Mouse (Mus musculus): ENCODE data around the gene Slc24a3. TPM values are rescaled to one million over a fixed set of nuclear protein-coding genes. Genes with fewer than 3 reads are reported as not detected.

Gene Slc24a3
- 10.5 and 11.8 TPM in 2 replicates for polyA plus RNA-seq (2012; rRNA removed)

DNA sequence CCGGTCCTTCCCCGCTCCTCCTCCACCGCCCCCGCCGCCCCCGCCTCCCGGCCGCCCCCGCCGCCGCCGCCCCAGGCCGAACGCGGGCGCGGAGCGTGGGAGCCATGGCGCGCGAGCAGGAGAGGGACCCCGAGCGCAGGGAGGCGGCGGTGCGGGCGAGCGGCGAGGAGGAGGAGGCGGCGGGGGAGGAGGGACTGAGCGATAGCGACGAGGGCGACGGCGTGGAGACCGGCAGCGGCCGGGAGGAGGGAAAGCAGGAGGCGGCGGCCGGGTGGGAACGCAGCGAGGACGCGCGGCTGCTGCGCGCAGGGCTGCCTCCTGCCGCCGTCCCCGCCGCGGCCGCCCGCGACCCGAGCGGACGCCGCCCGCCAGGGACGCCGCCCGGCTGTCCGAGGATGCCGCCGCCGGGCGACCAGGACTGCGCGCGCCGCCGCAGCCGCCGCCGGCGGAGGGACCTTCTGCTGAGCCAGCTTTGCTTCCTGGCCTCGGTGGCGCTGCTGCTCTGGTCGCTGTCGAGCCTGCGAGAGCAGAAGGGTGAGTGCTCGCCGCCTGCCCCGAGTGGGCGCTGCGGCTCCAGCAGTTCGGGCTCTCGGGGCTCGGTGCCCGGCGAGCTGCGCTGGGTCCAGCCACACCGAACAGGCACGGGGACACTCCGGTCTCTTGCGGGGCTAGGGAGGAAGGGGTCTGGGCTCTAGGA, at the start of gene Slc24a3:
Gene Slc24a3 (plus strand): TSS at position 91 of the 697 bp plus-strand sequence.
- peak; percentile 69 for DNase-seq
- under 1% methylated on average over 43 of the region's 100 CpGs for WGBS
- TF ChIP-seq CTCF (IDR thresholded peaks at IDR 0.05; ENCODE audit: insufficient read depth, low read length) (peak; percentile 20), POLR2A (IDR thresholded peaks at IDR 0.05; ENCODE audit: borderline replicate concordance, extremely low read depth, low read depth, low read length) (no peak)
- H3K4me3 ChIP-seq (replicated peaks; ENCODE audit: extremely low read depth, low read depth, low read length), result peak within 1 kb of the TSS; percentile 73
- H3K4me1 ChIP-seq (ENCODE audit: control insufficient read depth, insufficient read depth, low read length), result peaks cover 2% of the 10 kb centered on the region; the same call in 1 of the 2 replicates

DNA sequence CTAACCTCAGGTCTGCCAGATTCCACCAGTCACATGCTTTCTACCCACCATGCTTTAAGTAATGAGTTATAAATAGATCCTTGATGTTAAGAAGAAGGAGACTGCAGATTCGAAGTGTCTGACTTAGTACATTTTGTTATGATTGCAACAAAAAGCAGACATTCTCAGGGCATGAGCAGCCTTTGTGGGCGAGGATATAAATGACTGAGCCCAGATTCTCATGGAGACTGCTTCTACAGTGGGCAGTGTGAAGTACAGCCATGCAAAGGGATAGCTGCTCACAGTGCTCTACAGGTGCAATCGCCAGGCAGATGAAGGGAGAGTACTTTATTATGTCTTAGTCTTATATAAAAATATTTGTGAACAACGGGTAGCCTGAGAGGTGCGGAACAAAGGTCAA, 49.8 kb upstream of the Slc24a3 start:
- no peaks in the 10 kb centered on the region for H3K4me1 ChIP-seq (ENCODE audit: control insufficient read depth, insufficient read depth, low read length)
- no peak for DNase-seq
- no peak overlapping the region for H3K4me3 ChIP-seq (replicated peaks; ENCODE audit: extremely low read depth, low read depth, low read length)
- 62% methylated on average over 5 of the region's 5 CpGs for WGBS
- TF ChIP-seq CTCF (IDR thresholded peaks at IDR 0.05; ENCODE audit: insufficient read depth, low read length), result no peak
- TF ChIP-seq POLR2A (IDR thresholded peaks at IDR 0.05; ENCODE audit: borderline replicate concordance, extremely low read depth, low read depth, low read length), result no peak

DNA sequence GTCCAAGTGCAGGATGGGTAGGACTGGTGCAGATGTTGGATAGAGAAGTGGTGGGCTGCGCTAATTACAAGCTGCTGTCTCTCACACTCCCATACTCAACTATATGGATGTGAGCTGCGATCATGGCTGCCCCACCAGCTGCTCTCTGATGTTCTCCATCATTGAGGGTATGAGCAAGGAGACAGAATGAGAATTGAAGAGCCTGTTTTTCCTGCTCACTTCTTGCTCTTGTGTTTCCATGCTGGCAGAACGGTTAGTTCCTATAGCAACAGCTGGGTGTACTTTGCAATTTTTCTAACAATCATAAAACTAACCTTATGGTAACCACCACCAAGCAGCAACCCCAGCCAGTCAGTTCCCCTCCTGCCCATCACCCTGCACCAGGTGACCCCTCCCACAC, 39.8 kb upstream of the Slc24a3 start:
- no peak for TF ChIP-seq POLR2A (IDR thresholded peaks at IDR 0.05; ENCODE audit: borderline replicate concordance, extremely low read depth, low read depth, low read length)
- 76% methylated on average over 3 of the region's 3 CpGs for WGBS
- H3K4me1 ChIP-seq (ENCODE audit: control insufficient read depth, insufficient read depth, low read length), result no peaks in the 10 kb centered on the region
- no peak overlapping the region for H3K4me3 ChIP-seq (replicated peaks; ENCODE audit: extremely low read depth, low read depth, low read length)
- no peak for DNase-seq

DNA sequence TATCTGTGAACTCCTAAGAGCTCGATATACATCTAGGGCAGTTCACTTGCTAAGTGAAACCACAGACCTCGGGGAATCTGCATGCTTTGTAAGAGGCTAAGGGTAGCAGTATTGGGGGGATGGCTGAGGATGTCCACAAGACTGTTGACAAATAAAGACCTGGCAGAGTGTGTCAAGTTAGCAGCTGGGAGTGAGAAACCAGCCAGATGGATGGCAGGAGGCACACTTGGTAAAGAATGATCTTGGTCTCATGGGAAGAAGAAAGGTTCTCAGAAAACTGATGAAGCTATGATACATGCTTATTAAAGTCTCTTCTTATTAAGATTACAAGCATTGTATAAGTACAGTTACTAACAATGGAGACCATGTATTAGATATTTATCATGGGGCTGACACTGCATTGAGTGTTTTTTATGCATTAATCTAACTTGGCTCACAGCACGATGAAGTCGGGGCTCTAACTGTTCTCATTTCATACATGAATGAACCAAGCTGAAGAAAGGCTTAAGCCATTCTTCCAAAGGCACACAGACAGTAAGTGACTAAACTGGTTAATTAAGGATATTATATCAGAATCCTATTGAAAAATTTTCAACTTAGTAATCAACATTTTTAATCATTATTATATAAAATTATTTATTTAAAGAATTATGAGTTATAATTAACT, 30.8 kb upstream of the Slc24a3 start:
- DNase-seq, result no peak
- no peak overlapping the region for H3K4me3 ChIP-seq (replicated peaks; ENCODE audit: extremely low read depth, low read depth, low read length)
- H3K4me1 ChIP-seq (ENCODE audit: control insufficient read depth, insufficient read depth, low read length), result no peaks in the 10 kb centered on the region
- no peak for TF ChIP-seq POLR2A (IDR thresholded peaks at IDR 0.05; ENCODE audit: borderline replicate concordance, extremely low read depth, low read depth, low read length)
- TF ChIP-seq CTCF (IDR thresholded peaks at IDR 0.05; ENCODE audit: insufficient read depth, low read length), result no peak
- WGBS, result 84% methylated on average over 4 of the region's 4 CpGs

DNA sequence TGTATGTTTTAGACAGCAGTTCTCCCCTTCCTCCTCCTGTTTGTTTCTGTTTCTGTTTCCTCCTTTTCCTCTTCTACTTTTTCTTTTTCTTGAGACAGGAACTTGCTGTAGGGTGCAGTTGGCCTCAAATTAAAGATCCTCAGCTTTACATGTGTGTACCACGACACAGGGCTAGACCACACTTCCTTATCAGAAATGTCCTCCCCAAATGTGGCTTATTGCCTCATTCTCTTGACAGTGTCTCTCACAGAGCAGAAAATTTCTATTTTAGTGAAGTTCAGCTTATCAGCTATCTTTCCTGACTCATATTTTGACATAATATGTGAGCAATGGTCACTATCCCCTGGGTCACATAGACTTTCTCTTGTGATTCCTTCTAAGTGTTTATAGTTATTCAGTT, 17.1 kb upstream of the Slc24a3 start:
- DNase-seq, result no peak
- Histone ChIP-seq H3K4me1 (ENCODE audit: control insufficient read depth, insufficient read depth, low read length) (no peaks in the 10 kb centered on the region), H3K4me3 (replicated peaks; ENCODE audit: extremely low read depth, low read depth, low read length) (no peak overlapping the region)
- TF ChIP-seq POLR2A (IDR thresholded peaks at IDR 0.05; ENCODE audit: borderline replicate concordance, extremely low read depth, low read depth, low read length) (no peak), CTCF (IDR thresholded peaks at IDR 0.05; ENCODE audit: insufficient read depth, low read length) (no peak)
- 33% methylated on average over 1 of the region's 1 CpGs for WGBS

DNA sequence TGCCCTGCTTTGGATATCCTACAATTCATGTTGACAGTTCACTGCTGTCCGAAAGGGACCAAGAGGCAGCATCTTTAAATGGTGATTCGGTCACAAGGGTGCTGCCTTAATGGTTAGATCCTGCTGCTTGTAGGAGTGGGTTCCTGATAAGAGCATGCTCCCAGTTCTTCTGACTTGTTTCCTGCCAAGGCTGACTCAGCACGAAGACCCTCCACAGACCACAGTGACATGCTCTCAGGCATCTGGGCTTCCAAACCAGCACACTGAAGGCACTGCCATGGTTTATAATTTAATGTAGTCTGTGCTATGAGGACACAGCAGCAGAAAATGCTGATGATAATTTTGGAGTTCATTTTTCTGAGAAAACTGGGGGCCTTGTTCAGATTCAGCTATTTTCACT, 16.7 kb upstream of the Slc24a3 start:
- H3K4me3 ChIP-seq (replicated peaks; ENCODE audit: extremely low read depth, low read depth, low read length), result no peak overlapping the region
- no peak for DNase-seq
- 65% methylated on average over 3 of the region's 3 CpGs for WGBS
- TF ChIP-seq CTCF (IDR thresholded peaks at IDR 0.05; ENCODE audit: insufficient read depth, low read length) (no peak), POLR2A (IDR thresholded peaks at IDR 0.05; ENCODE audit: borderline replicate concordance, extremely low read depth, low read depth, low read length) (no peak)
- no peaks in the 10 kb centered on the region for H3K4me1 ChIP-seq (ENCODE audit: control insufficient read depth, insufficient read depth, low read length)

DNA sequence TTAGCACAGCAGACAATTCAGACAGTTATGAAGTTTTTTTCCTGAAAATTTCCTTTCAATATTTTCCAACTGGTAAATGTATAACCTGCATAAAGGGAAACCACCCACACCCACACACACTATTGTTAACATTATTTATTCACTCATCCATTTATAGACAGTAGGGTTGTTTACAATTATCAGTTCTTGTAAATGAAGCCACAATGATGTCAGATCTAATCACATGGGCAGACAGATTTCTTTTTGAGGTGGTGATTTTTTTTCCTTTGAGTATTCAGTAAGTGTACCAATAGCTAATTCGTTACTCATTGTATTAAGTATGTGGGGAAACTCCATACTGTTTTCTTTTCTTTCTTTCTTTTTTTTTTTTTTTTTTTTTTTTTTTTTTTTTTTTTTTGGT, 15.3 kb upstream of the Slc24a3 start:
- H3K4me3 ChIP-seq (replicated peaks; ENCODE audit: extremely low read depth, low read depth, low read length), result no peak overlapping the region
- H3K4me1 ChIP-seq (ENCODE audit: control insufficient read depth, insufficient read depth, low read length), result no peaks in the 10 kb centered on the region
- WGBS, result 62% methylated on average over 1 of the region's 1 CpGs
- TF ChIP-seq POLR2A (IDR thresholded peaks at IDR 0.05; ENCODE audit: borderline replicate concordance, extremely low read depth, low read depth, low read length), result no peak
- no peak for TF ChIP-seq CTCF (IDR thresholded peaks at IDR 0.05; ENCODE audit: insufficient read depth, low read length)
- no peak for DNase-seq

DNA sequence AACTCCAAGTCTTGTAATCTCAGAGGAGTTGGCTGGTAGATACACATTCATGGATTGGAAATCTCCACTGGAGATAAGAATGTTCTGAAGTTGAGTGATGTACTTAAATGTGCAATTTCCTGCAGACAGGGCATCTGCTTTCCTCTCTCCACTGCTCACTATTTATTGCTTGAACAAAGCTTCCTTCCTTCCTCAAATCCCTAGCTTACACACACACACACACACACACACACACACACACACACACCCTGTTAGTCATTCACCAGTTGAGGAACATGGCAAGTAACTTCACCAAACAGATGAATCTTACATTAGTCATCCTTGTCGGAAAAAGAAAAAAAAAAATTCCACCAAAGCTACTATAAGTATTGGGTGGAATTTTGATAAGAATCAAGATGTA, 8.6 kb upstream of the Slc24a3 start:
- 32% methylated on average over 1 of the region's 1 CpGs for WGBS
- DNase-seq, result no peak
- Histone ChIP-seq H3K4me3 (replicated peaks; ENCODE audit: extremely low read depth, low read depth, low read length) (no peak overlapping the region), H3K4me1 (ENCODE audit: control insufficient read depth, insufficient read depth, low read length) (no peaks in the 10 kb centered on the region)
- TF ChIP-seq CTCF (IDR thresholded peaks at IDR 0.05; ENCODE audit: insufficient read depth, low read length) (no peak), POLR2A (IDR thresholded peaks at IDR 0.05; ENCODE audit: borderline replicate concordance, extremely low read depth, low read depth, low read length) (no peak)

DNA sequence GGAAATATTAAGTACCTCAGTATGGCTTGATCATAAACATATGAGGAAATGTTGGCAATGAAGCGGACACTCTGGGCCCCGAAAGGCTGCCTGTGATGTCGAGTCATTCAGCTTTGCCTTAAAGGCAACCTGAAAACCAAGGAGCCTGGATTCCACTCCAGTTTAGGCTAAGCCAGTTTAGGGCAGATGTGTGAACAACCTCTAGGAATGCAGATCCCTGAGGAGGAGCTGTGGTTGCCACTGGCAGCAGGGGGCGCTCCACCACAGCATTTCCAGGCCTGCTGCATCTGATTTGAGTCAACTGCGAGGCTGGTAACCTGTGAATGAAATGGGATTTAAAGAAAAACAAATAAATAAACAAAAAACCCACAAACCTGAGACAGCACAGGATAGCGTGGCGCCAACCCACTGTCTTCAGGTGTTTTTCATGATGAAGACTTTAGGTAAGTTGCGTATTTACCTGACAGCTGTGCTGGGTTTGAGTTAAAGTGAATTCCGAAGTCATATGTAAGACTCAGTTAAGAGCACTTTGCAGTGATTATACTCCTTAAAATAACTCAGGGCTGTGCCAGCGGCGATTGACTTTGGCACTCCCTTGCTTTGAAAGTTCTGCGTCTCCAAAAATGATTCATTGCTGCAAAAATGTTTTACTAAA, 6.4 kb upstream of the Slc24a3 start:
- peak; percentile 87 for DNase-seq
- Histone ChIP-seq H3K4me3 (replicated peaks; ENCODE audit: extremely low read depth, low read depth, low read length) (no peak overlapping the region), H3K4me1 (ENCODE audit: control insufficient read depth, insufficient read depth, low read length) (no peaks in the 10 kb centered on the region)
- WGBS, result 25% methylated on average over 12 of the region's 12 CpGs
- no peak for TF ChIP-seq POLR2A (IDR thresholded peaks at IDR 0.05; ENCODE audit: borderline replicate concordance, extremely low read depth, low read depth, low read length)
- TF ChIP-seq CTCF (IDR thresholded peaks at IDR 0.05; ENCODE audit: insufficient read depth, low read length), result peak; percentile 89
